Mouse (Mus musculus) spleen, adult 18-20 months (tissue): ENCODE measurements around the gene Cdc42ep1.
"Not testable (repeated sequence)": the region's sequence is repeated elsewhere in the genome, so short reads cannot be mapped to it uniquely, and the experiment has no call there.

Experiments used
- DNase-seq, 2 experiments: peaks; one replicate each; pipeline ENCODE4 v3.0.0; 2022; ENCODE audit warnings: mixed read lengths in 2 of 2

The Cdc42ep1 gene

GRCm38 (mm10) chr15:78830742-78831719 is 11.4 kb upstream of the Cdc42ep1 start:
- no peak for DNase-seq

GRCm38 (mm10) chr15:78831720-78832657 is 10.4 kb upstream of the Cdc42ep1 start:
- no peak for DNase-seq

- DNase-seq = peak in 1 of 2 experiments; percentile 34
Measured at GRCm38 (mm10) chr15:78832701-78833123, 9.7 kb upstream of the Cdc42ep1 start.

- no peak for DNase-seq
Measured at GRCm38 (mm10) chr15:78833582-78833981, 8.8 kb upstream of the Cdc42ep1 start.

- DNase-seq = no peak
Measured at GRCm38 (mm10) chr15:78834233-78835005, 8.0 kb upstream of the Cdc42ep1 start.

GRCm38 (mm10) chr15:78835200-78836085 is 7.0 kb upstream of the Cdc42ep1 start:
- DNase-seq = no peak

- DNase-seq = no peak
Measured at GRCm38 (mm10) chr15:78836086-78836621, 6.3 kb upstream of the Cdc42ep1 start.

- DNase-seq = no peak
Measured at GRCm38 (mm10) chr15:78839744-78840143, 2.7 kb upstream of the Cdc42ep1 start.

GRCm38 (mm10) chr15:78840241-78840640 is 2.2 kb upstream of the Cdc42ep1 start:
- no peak for DNase-seq

- no peak for DNase-seq
Measured at GRCm38 (mm10) chr15:78840751-78841150, 1.7 kb upstream of the Cdc42ep1 start.

- no peak for DNase-seq
Measured at GRCm38 (mm10) chr15:78841161-78841790, 1.1 kb upstream of the Cdc42ep1 start.

- DNase-seq = peak in 1 of 2 experiments; percentile 24
Measured at GRCm38 (mm10) chr15:78843581-78844469, 1.4 kb downstream of the Cdc42ep1 start.

GRCm38 (mm10) chr15:78844791-78845190 is 2.4 kb downstream of the Cdc42ep1 start:
- DNase-seq = no peak

- DNase-seq = no peak
Measured at GRCm38 (mm10) chr15:78845321-78845720, 2.9 kb downstream of the Cdc42ep1 start.

GRCm38 (mm10) chr15:78845867-78846266 is 3.4 kb downstream of the Cdc42ep1 start:
- DNase-seq = no peak

GRCm38 (mm10) chr15:78846352-78846751 is 3.9 kb downstream of the Cdc42ep1 start:
- DNase-seq = no peak

- not testable (repeated sequence) for DNase-seq
Measured at GRCm38 (mm10) chr15:78846805-78847204, 4.4 kb downstream of the Cdc42ep1 start.

- peak; percentile 55 to 82 for DNase-seq
Measured at GRCm38 (mm10) chr15:78848467-78848866, 6.0 kb downstream of the Cdc42ep1 start.

- DNase-seq = no peak
Measured at GRCm38 (mm10) chr15:78849485-78849884, 7.1 kb downstream of the Cdc42ep1 start.
